Mouse (Mus musculus) spleen, adult 18-20 months (tissue): ENCODE measurements around the gene Mier1.

Source experiments
- DNase-seq, 2 experiments: peaks; one replicate each; pipeline ENCODE4 v3.0.0; 2022; ENCODE audit warnings: mixed read lengths in 2 of 2

The Mier1 gene

DNA sequence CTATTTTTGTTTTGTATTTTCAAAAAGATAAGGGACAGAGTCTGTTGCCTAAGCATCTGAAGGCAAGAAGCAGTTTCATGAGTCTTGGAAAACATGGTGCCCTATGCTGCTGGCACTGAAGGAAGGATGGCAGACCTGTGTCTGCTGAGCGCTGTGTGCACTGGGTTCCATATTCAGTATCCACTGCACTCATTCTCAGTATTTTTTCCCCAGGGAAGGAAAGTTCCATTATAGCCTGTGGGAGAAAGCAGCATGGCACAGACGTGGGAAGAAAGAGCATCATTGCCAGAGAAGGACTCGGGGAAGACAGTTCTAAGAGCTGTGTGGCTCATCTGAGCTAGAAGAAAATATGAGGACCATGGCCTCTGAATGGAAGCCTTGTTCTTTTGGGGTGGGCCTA is 57.1 kb downstream of the Mier1 start:
- no peak for DNase-seq

DNA sequence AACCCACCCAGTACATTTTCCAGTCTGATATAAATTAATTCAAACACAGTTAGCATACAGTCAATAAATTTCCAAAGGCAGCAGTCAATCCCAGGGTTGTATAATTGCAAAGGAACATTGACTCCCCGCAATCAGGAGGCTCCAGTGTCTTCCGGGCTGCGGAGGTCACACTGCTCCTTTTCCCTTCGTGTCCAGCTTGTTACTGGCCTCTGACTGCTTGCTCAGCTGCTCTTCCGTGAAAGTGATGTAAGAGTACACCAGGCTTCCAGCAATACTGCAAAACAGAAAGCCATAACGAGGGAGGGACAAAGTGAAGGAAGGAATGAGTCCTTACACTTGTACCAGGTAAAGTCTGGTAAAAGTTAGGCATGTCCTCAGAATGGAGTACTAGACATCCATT is 59.3 kb downstream of the Mier1 start:
- no peak for DNase-seq

DNA sequence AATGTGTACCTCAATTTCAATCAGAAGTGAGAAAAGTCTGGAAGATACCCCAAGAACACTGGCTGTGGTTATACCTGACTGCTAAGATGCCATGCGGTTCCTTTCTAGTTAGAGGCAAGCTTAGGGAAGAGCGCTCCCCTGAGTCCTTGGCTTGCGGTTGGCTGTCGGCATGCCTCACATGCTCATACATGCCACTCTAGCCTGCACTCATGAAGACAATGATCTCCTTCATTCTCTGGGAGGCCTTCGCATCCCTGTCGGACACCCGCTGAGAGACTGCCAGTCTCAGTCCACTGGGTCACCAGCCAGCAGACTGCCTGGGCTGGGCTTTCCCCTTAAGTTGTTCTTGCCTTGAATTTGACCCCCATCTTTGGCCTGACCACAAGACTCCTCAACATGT is 59.8 kb downstream of the Mier1 start:
- no peak for DNase-seq

GRCm38 (mm10) chr4:103177681-103178080 is 63.5 kb downstream of the Mier1 start:
- DNase-seq, result no peak

DNA sequence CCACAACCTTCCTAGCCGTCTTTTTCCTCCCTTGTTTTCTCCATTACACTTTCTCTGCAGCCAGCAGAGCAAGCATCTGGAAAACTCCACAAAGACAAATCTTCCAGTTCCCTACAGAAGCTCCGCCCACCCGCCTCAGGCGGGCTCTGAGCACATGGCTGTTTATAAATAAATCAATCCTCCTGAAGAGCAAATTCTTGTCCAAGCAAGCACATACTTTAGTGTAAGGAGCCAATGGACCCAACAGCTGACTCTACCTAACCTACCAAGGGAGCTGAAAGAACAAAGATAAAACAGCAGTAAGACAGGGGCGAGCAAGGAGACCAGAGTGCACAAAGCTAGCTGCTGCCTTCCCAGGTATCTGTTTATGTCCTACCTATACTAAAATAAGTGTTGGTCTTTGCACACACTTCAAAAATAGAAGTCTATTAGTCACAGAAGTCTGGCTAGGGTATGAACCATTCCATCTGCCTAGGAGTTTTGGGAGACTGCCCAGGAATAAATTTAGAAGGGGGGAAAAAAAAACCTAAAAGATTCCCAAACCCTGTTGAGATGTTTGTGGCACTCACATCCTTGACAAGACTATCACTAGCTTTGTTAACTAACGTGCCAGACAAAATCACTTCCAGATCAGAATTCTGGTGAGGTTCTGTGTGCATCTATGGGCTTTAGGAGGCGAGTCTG is 64.6 kb downstream of the Mier1 start:
- no peak for DNase-seq

DNA sequence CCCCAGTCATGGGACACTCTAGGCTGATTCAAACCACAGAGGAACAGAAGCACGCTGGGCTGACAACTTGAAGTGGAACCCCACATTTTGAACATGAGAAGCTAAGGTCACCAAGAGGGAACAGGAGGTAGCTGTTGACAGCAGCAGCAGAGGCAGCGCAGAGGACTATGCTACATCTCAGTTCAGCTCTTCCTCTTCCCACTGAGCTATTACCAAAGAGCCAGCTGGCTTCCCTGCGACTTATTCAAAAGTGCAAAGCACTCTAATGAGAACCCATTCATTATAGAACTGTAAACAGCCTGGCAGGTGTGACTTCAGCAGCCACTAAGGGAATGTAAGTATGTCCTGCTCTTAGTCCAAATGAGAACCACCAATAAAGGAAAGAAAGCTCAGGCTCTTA is 65.4 kb downstream of the Mier1 start:
- DNase-seq, result no peak

DNA sequence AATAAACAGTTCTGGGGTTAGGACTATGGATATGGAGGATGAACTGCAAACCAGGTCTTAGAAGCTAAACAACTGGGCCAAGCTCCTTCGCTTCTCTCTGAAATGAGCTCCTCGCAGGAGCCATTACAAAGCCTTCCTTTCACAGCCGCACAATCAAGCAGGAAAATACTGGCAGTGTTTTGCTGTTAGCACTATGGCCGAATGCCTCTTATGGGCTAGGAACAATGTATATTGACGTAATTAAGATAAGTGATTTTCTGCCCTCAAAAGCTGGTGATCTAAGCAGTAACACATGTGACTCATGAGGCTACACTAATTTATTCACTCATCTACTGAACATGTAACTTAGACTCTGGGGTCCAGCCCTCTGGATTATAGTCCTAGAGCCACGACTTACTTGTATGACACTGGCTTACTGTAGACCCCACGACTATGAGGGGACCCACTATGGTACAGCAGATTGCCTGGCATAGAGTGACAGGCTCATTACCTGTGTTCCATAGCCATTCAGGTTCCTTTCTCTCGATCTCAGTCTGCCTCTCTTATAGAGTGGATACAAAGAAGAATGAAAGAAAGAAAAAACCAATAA is 66.2 kb downstream of the Mier1 start:
- DNase-seq, result no peak

DNA sequence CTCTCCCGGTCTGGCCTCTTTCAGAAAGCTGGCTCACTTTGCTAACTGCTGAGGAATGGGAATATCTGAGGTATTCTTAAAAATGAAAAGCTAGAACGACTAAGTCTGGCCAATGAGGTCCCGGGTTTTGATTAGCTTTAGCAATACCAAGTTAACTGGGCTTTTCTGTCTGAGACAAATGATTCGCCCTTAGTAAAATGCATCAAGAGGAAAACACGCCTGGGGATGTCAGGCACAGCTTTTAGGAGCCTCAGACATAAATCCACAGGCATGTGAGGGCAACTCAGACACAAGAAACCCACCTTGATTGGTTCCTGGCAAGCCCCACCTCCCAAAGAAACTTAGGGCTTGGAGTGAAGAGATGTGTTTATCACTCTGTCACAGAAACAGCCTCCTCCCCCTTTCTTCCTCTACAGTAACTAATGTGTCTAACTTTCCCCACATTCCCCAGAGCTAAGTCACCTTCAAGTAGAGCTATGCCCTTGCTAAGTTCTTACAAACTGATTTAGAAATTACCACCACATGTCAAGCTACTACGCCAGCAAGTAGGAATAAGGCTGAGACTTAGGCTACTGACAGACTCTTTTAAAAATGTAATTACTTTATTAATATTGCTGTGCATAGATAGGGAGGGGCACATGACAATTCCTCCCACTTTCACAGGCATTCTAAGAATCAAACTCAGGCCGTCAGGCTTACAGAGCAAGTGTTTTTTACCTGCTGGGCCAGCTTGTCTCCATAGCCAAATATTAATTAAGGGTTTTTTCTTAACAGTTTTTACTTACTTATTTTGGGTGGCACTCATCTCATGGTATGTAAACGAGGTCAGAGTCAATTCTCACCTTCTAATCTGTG is 74.8 kb downstream of the Mier1 start:
- no peak for DNase-seq

DNA sequence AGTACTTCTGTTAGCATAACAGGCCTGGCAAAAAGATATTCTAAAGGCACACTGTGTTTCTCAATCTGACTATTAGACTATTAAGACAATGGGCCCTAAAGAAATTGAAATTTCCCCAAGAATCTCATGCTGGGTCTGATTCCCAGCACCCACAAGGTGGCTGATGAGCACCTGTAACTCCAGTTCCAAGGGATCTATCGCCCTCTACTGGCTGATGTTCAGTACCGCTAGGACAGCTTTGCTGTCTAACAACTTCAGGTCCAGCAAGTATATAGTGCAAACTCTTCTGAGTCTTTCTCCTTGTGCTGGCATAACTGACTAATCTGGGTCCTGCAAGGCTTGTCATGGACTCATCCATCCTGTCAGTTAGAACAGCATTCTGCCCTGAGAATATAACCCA is 78.2 kb downstream of the Mier1 start:
- DNase-seq, result no peak

DNA sequence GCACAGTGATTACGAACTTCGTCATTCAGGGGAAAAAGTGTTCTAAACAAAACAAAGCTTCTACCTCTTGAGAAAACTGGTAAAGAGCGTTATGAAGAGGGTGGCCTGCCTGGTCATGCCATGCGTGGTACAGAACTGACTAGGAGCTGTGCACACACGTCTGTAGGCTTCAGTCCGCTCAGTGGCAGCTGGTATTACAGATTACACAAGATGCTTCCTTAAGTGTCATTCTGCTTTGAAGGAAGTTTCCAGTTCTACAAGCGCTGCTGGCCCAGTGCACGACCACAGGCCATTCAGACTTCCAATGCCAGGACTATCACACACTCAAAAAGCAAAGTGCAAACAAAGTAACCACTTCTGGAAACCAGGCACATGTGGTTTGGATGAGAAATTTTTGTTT is 83.2 kb downstream of the Mier1 start:
- no peak for DNase-seq

DNA sequence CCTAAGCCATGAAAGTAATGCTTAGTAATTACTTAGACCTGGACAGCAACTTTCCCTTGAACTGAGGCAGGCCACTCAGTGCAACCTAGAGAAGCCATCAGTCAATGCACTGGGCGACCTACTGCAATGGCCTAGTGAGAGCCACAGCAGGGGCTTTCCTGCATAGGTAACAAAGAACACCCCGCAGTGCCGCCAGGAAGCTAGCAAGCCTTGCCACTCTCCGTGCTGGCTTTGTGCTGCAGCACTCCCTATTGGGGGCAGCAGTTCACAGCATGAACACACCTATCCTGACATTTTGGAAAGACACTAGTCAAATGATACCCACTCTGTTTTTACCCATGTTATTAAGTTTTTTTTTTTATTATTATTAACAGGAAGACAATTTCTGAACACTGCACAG is 84.9 kb downstream of the Mier1 start:
- no peak for DNase-seq

GRCm38 (mm10) chr4:103200046-103200445 is 85.9 kb downstream of the Mier1 start:
- DNase-seq, result no peak

DNA sequence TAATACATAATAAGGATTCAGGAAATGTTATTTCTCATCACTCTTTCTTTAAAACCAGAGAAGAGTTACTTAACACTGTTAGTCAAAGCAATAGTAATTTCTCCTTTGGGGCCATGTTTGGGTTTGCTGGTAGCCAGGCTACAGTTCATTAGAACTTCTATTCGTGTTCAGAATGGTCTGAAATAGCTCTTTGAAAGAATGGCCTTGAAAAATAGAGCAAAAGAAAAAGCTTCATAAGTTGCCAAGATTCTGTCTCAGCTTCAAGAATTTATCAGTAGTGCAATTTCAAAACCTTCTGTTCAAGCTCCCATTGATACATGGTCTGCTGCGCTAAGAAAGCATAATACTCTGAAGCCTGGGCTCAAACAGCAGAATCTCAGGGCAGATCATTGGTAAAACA is 89.5 kb downstream of the Mier1 start:
- DNase-seq, result no peak

GRCm38 (mm10) chr4:103208553-103208952 is 94.4 kb downstream of the Mier1 start:
- DNase-seq, result no peak

- DNase-seq, result no peak
These were observed 99.8 kb downstream of the Mier1 start for GRCm38 (mm10) chr4:103213859-103214497.

DNA sequence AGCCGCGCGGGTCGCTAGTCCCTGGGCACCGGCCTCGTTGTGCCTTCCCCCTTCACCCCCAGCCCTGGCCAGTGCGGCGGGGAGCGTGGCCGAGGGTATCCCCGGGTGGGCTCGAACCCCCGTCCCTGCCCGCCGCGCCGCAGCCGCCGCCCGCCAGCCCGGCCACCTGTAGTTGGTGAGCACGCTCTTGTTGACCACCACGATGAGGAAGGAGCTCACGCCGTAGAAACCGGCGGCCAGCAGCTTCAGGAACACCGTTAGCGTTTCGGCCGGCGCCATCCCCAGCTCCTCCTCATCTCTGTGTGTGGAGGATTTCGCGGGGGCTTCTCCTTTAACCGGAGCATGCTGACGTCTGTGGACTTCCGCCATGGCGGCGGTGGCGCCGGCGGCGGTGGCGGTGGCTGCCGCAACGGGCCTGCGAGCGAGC is 100.3 kb downstream of the Mier1 start:
- peak; percentile 59 to 75 for DNase-seq
